Mouse (Mus musculus) liver, embryonic 11.5 days (tissue): Measurements from ENCODE around the gene Calu. TPM values are rescaled to one million over a fixed set of nuclear protein-coding genes. Genes with fewer than 3 reads are reported as not detected.

Experiments used
- ATAC-seq: fragments of 200-750 bp; cut with Nextera tagmentation; replicated peaks from 2 replicates; pipeline ENCODE4 v1.8.0; 2017; ENCODE audit warnings: moderate number of reproducible peaks, mild to moderate bottlenecking, moderate TSS enrichment, moderate library complexity; ENCODE audit not compliant: low FRiP score
- DNase-seq: peaks from one replicate; pipeline ENCODE4 v3.0.0-alpha.2; 2017; ENCODE audit warnings: low spot score
- H3K27ac ChIP-seq: fragments of 300-500 bp; sonication (generic); 2 replicates; pipeline ENCODE4 v1.5.1; 2014; ENCODE audit warnings: mild to moderate bottlenecking, low read depth, low read length, control low read depth
- H3K27me3 ChIP-seq: fragments of 300-500 bp; sonication (generic); replicated peaks from 2 replicates; pipeline ENCODE4 v1.6.1; 2014; ENCODE audit warnings: low read length, mixed read lengths; ENCODE audit not compliant: control insufficient read depth, insufficient read depth
- H3K36me3 ChIP-seq: fragments of 300-500 bp; sonication (generic); 2 replicates; pipeline ENCODE4 v1.6.1; 2014; ENCODE audit warnings: mild to moderate bottlenecking, low read length, moderate library complexity, mixed read lengths; ENCODE audit not compliant: control insufficient read depth, insufficient read depth
- H3K4me1 ChIP-seq: fragments of 300-500 bp; sonication (generic); replicated peaks from 2 replicates; pipeline ENCODE4 v1.6.1; 2014; ENCODE audit warnings: low read length, mixed read lengths; ENCODE audit not compliant: control insufficient read depth, insufficient read depth
- H3K4me2 ChIP-seq: fragments of 300-500 bp; sonication (generic); 2 replicates; pipeline ENCODE4 v1.6.1; 2014; ENCODE audit warnings: mild to moderate bottlenecking, control low read depth, moderate library complexity
- H3K4me3 ChIP-seq: fragments of 300-500 bp; sonication (generic); 2 replicates; pipeline ENCODE4 v1.5.1; 2014; ENCODE audit warnings: low read depth, low read length, control low read depth
- H3K9ac ChIP-seq: fragments of 300-500 bp; sonication (generic); 2 replicates; pipeline ENCODE4 v1.6.1; 2014; ENCODE audit warnings: low read depth, low read length, control low read depth
- H3K9me3 ChIP-seq: fragments of 300-500 bp; sonication (generic); 2 replicates; pipeline ENCODE4 v1.6.1; 2016; ENCODE audit warnings: low read length, inconsistent platforms, mixed read lengths; ENCODE audit not compliant: control insufficient read depth
- WGBS: fragments of 180-500 bp; shearing (Covaris S2); extraction: QIAGEN DNeasy Blood & Tissue Kit; methylation state at CpG from one replicate; pipeline ENCODE4 v1.1.7; 2014; 5-methylcytosine and 5-hydroxymethylcytosine counted together
- microRNA-seq: library from miRNA; unstranded; fragments of <30 nt; microRNA quantifications from one replicate; pipeline ENCODE4, GENCODE M21; 2017; ENCODE audit warnings: borderline number of aligned reads
- polyA plus RNA-seq: library from polyadenylated mRNA; unstranded; fragments of >200 nt; fragmentation: Nextera tagmentation; extraction: Ambion mirVana; gene quantifications from 2 replicates; pipeline ENCODE4 v1.2.1, GENCODE M21; 2014

The Calu gene
- polyA plus RNA-seq, 1 experiment from 2014 or later: 197 TPM

- 75% methylated on average over 2 of the region's 2 CpGs for WGBS
- H3K27ac ChIP-seq: no peak overlapping the region
These were observed 72.7 kb downstream of the Calu start for GRCm38 (mm10) chr6:29420596-29420995.

GRCm38 (mm10) chr6:29425118-29425517, 77.2 kb downstream of the Calu start:
- Histone ChIP-seq H3K4me1 (no peaks in the 10 kb centered on the region), H3K9ac (no peak overlapping the region), H3K4me3 (no peak overlapping the region), H3K27ac (no peak overlapping the region), H3K9me3 (no peaks in the 10 kb centered on the region), H3K4me2 (no peak overlapping the region), H3K36me3 (no peaks in the 10 kb centered on the region), H3K27me3 (no peaks in the 10 kb centered on the region)
- 87% methylated on average over 8 of the region's 8 CpGs for WGBS
- ATAC-seq (no peak), DNase-seq (no peak)

More at GRCm38 (mm10) chr6:29420596-29420995, 72.7 kb downstream of the Calu start:
- Histone ChIP-seq H3K4me1 (no peaks in the 10 kb centered on the region), H3K36me3 (no peaks in the 10 kb centered on the region), H3K4me2 (no peak overlapping the region), H3K27me3 (0 out of 2 replicates have a peak, but pooled peaks cover 3% of the 10 kb centered on the region), H3K9ac (no peak overlapping the region), H3K9me3 (no peaks in the 10 kb centered on the region), H3K4me3 (no peak overlapping the region)
- ATAC-seq (no peak), DNase-seq (no peak)

- no peaks in the 10 kb centered on the region for H3K36me3 ChIP-seq
- DNase-seq: no peak
- no peak for ATAC-seq
- H3K4me2 ChIP-seq: no peak overlapping the region
- peaks cover 5% of the 10 kb centered on the region for H3K27me3 ChIP-seq
- 70% methylated on average over 6 of the region's 6 CpGs for WGBS
- H3K27ac ChIP-seq: no peak overlapping the region
- H3K9ac ChIP-seq: no peak overlapping the region
- H3K9me3 ChIP-seq: no peaks in the 10 kb centered on the region
- H3K4me1 ChIP-seq: no peaks in the 10 kb centered on the region
- no peak overlapping the region for H3K4me3 ChIP-seq
These were observed 78.5 kb downstream of the Calu start for GRCm38 (mm10) chr6:29426331-29426730.

Small RNA genes within 50 kb of the gene (microRNA-seq; reads per million reads assigned to microRNA genes)
- gene Gm26220 (not detected), gene Gm44354 (not detected)

Other genes with a start within 250 kb of the Calu start
- gene Rbm28, start 183.1 kb upstream of the Calu start, polyA plus RNA-seq: 48.4 and 54.6 TPM in 2 replicates
- gene Prrt4, start 168.5 kb upstream of the Calu start, polyA plus RNA-seq: 0.34 and 0.55 TPM in 2 replicates
- gene Impdh1, start 131.7 kb upstream of the Calu start, polyA plus RNA-seq: 26.5 and 26.7 TPM in 2 replicates
- 34.2 and 35.3 TPM in 2 replicates for gene Hilpda, start 75.6 kb upstream of the Calu start, polyA plus RNA-seq
- gene Fam71f2, start 68.5 kb upstream of the Calu start, polyA plus RNA-seq: 0.47 and 0.58 TPM in 2 replicates
- gene Fam71f1, start 28.9 kb upstream of the Calu start, polyA plus RNA-seq: 0.25 TPM in 1 of 2 replicates, not detected in the other
- gene Opn1sw, start 40.4 kb downstream of the Calu start, polyA plus RNA-seq: 0.36 and 0.53 TPM in 2 replicates
- 4.1 and 5.6 TPM in 2 replicates for gene Ccdc136, start 48.2 kb downstream of the Calu start, polyA plus RNA-seq
- gene Flnc, start 85.2 kb downstream of the Calu start, polyA plus RNA-seq: 4.7 and 6.2 TPM in 2 replicates
- 223 and 247 TPM in 2 replicates for gene Atp6v1f, start 119.6 kb downstream of the Calu start, polyA plus RNA-seq
- gene Atp6v1fnb, start 123.4 kb downstream of the Calu start, polyA plus RNA-seq: 0.34 and 0.55 TPM in 2 replicates
- 9.2 and 9.5 TPM in 2 replicates for gene Kcp, start 159.9 kb downstream of the Calu start, polyA plus RNA-seq
- gene Irf5, start 178.6 kb downstream of the Calu start, polyA plus RNA-seq: 8.2 and 9.4 TPM in 2 replicates